Mouse (Mus musculus) testis, adult 2 months (tissue): ENCODE data around the gene Gm3625.

Experiments used
- CTCF ChIP-seq: fragments of 200-500 bp; IDR thresholded peaks from 2 replicates; pipeline ENCODE4 v1.5.1; 2012; ENCODE audit warnings: low read depth, mild to moderate bottlenecking, inconsistent platforms, low read length, moderate library complexity; ENCODE audit not compliant: control insufficient read depth, insufficient read depth, insufficient replicate concordance
- POLR2A ChIP-seq: fragments of 200-500 bp; IDR thresholded peaks from 2 replicates; pipeline ENCODE4 v1.6.1; 2012; ENCODE audit warnings: low read depth, mild to moderate bottlenecking, inconsistent platforms, low read length, moderate library complexity; ENCODE audit not compliant: control insufficient read depth

- TF ChIP-seq CTCF (no peak), POLR2A (no peak)
Observed at GRCm38 (mm10) chr12:4574065-4574464, 18.7 kb downstream of the Gm3625 start.
